15 mouse cellular contexts compared by ENCODE assay signal in genomic region chr13:81050911-81051310, GRCm38 (mm10).
DNase-seq lines count a peak whose midpoint lies in the region; ATAC-seq and TF ChIP-seq lines count a peak whose summit lies in the region.
"Had no signal": no experiment of that assay in that cellular context is flagged by ENCODE, and none has a peak within 500 bp of the region (broad histone marks: within the 10 kb centered on the region; RNA-seq: fewer than 3 reads in every experiment).

No protein-coding gene starts in this region.

- no peak for TF ChIP-seq CTCF in kidney, adult 2 months (conservative IDR thresholded peaks at IDR 0.05; ENCODE audit: insufficient read depth, insufficient read length, low read depth, low read length)

- peak; percentile 74 for ATAC-seq in common myeloid progenitor, adult 5-6 weeks (replicated peaks; ENCODE audit: low read depth, poor library complexity, severe bottlenecking)
- ATAC-seq in megakaryocyte progenitor cell, adult 5-6 weeks (replicated peaks; ENCODE audit: poor library complexity), result peak; percentile 70
- ATAC-seq: forebrain, embryonic 14.5 days; intestine, postnatal 0 days; lung, postnatal 0 days had no signal

- TF ChIP-seq POLR2A in kidney, adult 2 months (IDR thresholded peaks at IDR 0.05; ENCODE audit: low read depth, low read length), result no peak

- no peak overlapping the region for H3K27ac ChIP-seq in kidney, adult 2 months (ENCODE audit: insufficient read depth, low read depth, low read length)
- H3K27ac ChIP-seq: liver, embryonic 13.5 days; midbrain, embryonic 10.5 days had no signal

- H3K4me1 ChIP-seq in kidney, adult 2 months (ENCODE audit: control insufficient read depth, insufficient read depth, low read length), result no peaks in the 10 kb centered on the region
- H3K4me1 ChIP-seq: liver, embryonic 13.5 days; midbrain, embryonic 10.5 days had no signal

- DNase-seq in kidney, adult 2 months, result peak; percentile 33
- no peak for DNase-seq in kidney, postnatal 25 days
- DNase-seq in CD4-positive, CD25-positive, alpha-beta regulatory T cell, adult 2 months (ENCODE audit: low read depth, low spot score), result peak; percentile 13
- no peak for DNase-seq in right cerebral cortex, postnatal 4 days
- no peak for DNase-seq in heart, adult 18-20 months
- DNase-seq: cerebellum, adult 9-10 months; embryo, embryonic 11 days; liver, embryonic 13.5 days; thymus, adult 2 months had no signal

- WGBS in kidney, adult 2 months, result 52% methylated on average over 5 of the region's 5 CpGs

- no peaks in the 10 kb centered on the region for H3K36me3 ChIP-seq in kidney, adult 2 months (ENCODE audit: control insufficient read depth, insufficient read depth, low read length)
- H3K36me3 ChIP-seq: liver, embryonic 13.5 days; midbrain, embryonic 10.5 days had no signal

- H3K4me3 ChIP-seq in kidney, adult 2 months (ENCODE audit: insufficient read depth, low read depth, low read length), result no peak overlapping the region
- H3K4me3 ChIP-seq: liver, embryonic 13.5 days; midbrain, embryonic 10.5 days had no signal

- H3K27me3 ChIP-seq in kidney, adult 2 months (replicated peaks; ENCODE audit: control insufficient read depth, insufficient read depth, low read length), result no peaks in the 10 kb centered on the region
- H3K27me3 ChIP-seq: liver, embryonic 13.5 days had no signal

Comparison
In these comparisons a context has a peak if more than half of its experiments do, and no peak if none do; other contexts are left out.
1. DNase-seq: peak in kidney, adult 2 months (single experiment) and CD4-positive, CD25-positive, alpha-beta regulatory T cell, adult 2 months (single experiment); none in kidney, postnatal 25 days (0 of 2), right cerebral cortex, postnatal 4 days (single experiment) and heart, adult 18-20 months (0 of 2).